Mouse (Mus musculus): ENCODE measurements at regions not wholly inside any gene's neighbourhood (a gene's known extent, or its start where the extent isn't known, plus 50 kb on each side); places are given as distances from the start of the nearest gene placed in this dataset.
"Not testable (repeated sequence)": the region's sequence is repeated elsewhere in the genome, so short reads cannot be mapped to it uniquely, and the experiment has no call there.

- DNase-seq: no peak
These were observed 168.5 kb upstream of the Pgr start for GRCm38 (mm10) chr9:8731141-8731540.

GRCm38 (mm10) chr9:8733485-8733884, 166.1 kb upstream of the Pgr start:
- DNase-seq: no peak

GRCm38 (mm10) chr9:8740190-8740589, 159.4 kb upstream of the Pgr start:
- DNase-seq: peak; percentile 2

- DNase-seq: no peak
These were observed 149.8 kb upstream of the Pgr start for GRCm38 (mm10) chr9:8749878-8750277.

GRCm38 (mm10) chr9:8760876-8761275, 138.8 kb upstream of the Pgr start:
- DNase-seq: no peak

- not testable (repeated sequence) for DNase-seq
These were observed 130.2 kb upstream of the Pgr start for GRCm38 (mm10) chr9:8769398-8769797.

GRCm38 (mm10) chr9:8769996-8770395, 129.6 kb upstream of the Pgr start:
- DNase-seq: no peak

GRCm38 (mm10) chr9:8781336-8781735, 118.3 kb upstream of the Pgr start:
- not testable (repeated sequence) for DNase-seq

- no peak for DNase-seq
These were observed 85.4 kb upstream of the Pgr start for GRCm38 (mm10) chr9:8814236-8814635.

GRCm38 (mm10) chr9:8823719-8824371, 75.8 kb upstream of the Pgr start:
- no peak for DNase-seq

- DNase-seq: no peak
These were observed 67.5 kb upstream of the Pgr start for GRCm38 (mm10) chr9:8832150-8832549.

GRCm38 (mm10) chr9:8837073-8837472, 62.6 kb upstream of the Pgr start:
- DNase-seq: no peak

- DNase-seq: no peak
These were observed 61.3 kb upstream of the Pgr start for GRCm38 (mm10) chr9:8838356-8838755.

- no peak for DNase-seq
These were observed 60.7 kb upstream of the Pgr start for GRCm38 (mm10) chr9:8838891-8839290.
